Mouse (Mus musculus) embryonic facial prominence, embryonic 12.5 days (tissue): Measurements from ENCODE around the gene Prdx2. TPM values are rescaled to one million over a fixed set of nuclear protein-coding genes. Genes with fewer than 3 reads are reported as not detected.

ENCODE experiments used
- ATAC-seq: fragments of 200-750 bp; cut with Nextera tagmentation; 2 replicates; pipeline ENCODE4 v1.8.0; 2017; ENCODE audit not compliant: insufficient number of reproducible peaks, insufficient read depth, low FRiP score, low TSS enrichment
- H3K27ac ChIP-seq: fragments of 300-500 bp; sonication (generic); 2 replicates; pipeline ENCODE4 v1.5.1; 2016; ENCODE audit warnings: mild to moderate bottlenecking
- H3K27me3 ChIP-seq: fragments of 300-500 bp; sonication (generic); 2 replicates; pipeline ENCODE4 v1.6.1; 2016; ENCODE audit warnings: mild to moderate bottlenecking, moderate library complexity
- H3K36me3 ChIP-seq: fragments of 300-500 bp; sonication (generic); 2 replicates; pipeline ENCODE4 v1.6.1; 2016; ENCODE audit warnings: mild to moderate bottlenecking
- H3K4me1 ChIP-seq: fragments of 300-500 bp; sonication (generic); 2 replicates; pipeline ENCODE4 v1.6.1; 2016
- H3K4me2 ChIP-seq: fragments of 300-500 bp; sonication (generic); replicated peaks from 2 replicates; pipeline ENCODE4 v1.6.1; 2016; ENCODE audit warnings: mild to moderate bottlenecking, moderate library complexity
- H3K4me3 ChIP-seq: fragments of 300-500 bp; sonication (generic); 2 replicates; pipeline ENCODE4 v1.5.1; 2016; ENCODE audit warnings: mild to moderate bottlenecking
- H3K9ac ChIP-seq: fragments of 300-500 bp; sonication (generic); 2 replicates; pipeline ENCODE4 v1.6.1; 2016; ENCODE audit warnings: mild to moderate bottlenecking, moderate library complexity
- H3K9me3 ChIP-seq: fragments of 300-500 bp; sonication (generic); 2 replicates; pipeline ENCODE4 v1.6.1; 2016; ENCODE audit warnings: mild to moderate bottlenecking, moderate library complexity
- WGBS: fragments of 180-500 bp; shearing (Covaris S2); methylation state at CpG from one replicate; pipeline ENCODE4 v1.1.7; 2016; 5-methylcytosine and 5-hydroxymethylcytosine counted together
- polyA plus RNA-seq: library from polyadenylated mRNA; unstranded; fragments of >200 nt; fragmentation: Nextera tagmentation; extraction: Ambion mirVana; gene quantifications from 2 replicates; pipeline ENCODE4 v1.2.1, GENCODE M21; 2016

Gene Prdx2
- polyA plus RNA-seq, 1 experiment from 2014 or later: 1,038 TPM

DNA sequence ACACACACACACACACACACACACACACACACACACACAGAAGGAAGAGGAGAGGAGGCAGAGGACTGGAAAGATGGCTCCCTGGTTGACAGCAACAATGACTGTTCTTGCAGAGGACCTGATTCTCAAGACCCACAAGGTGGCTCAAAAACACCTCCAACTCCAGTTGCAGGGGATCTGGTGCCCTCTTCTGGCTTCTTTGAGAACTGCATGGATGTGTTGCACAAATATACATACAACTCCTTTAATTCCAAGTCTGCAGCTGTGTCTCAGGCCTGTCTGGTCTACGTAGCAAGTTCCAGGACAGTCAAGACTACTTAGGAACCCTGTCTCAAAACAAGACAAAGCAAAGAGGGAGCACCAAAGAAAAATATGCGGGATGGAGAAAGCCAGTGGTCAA is 12.6 kb upstream of the Prdx2 start:
- H3K36me3 ChIP-seq: peaks cover 37% of the 10 kb centered on the region
- no peak overlapping the region for H3K9ac ChIP-seq
- no peaks in the 10 kb centered on the region for H3K9me3 ChIP-seq
- H3K4me1 ChIP-seq: no peaks in the 10 kb centered on the region
- 50% methylated on average over 2 of the region's 2 CpGs for WGBS
- no peak overlapping the region for H3K4me3 ChIP-seq
- H3K27me3 ChIP-seq: peaks cover 20% of the 10 kb centered on the region
- no peak overlapping the region for H3K4me2 ChIP-seq
- no peak for ATAC-seq
- H3K27ac ChIP-seq: no peak overlapping the region

DNA sequence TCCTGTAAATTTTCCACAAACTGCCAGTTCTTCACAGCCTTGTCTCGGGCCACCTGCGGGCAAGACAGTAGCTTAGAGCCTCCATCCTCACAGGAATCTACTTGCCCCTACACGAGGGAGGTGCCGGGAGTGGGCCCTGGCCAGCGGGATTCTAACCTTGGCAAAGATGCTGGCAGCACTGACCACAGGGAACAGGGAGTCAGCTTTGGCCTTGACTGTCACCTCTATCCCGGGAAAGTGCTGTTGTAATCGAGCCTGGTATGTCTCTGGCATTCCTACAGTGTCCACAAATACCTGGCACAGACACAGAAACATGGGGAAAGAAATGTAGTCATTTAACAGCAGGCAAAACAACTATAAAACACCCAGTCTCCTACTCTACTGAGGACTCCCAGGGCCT is 9.6 kb upstream of the Prdx2 start:
- peaks cover under 1% of the 10 kb centered on the region for H3K4me1 ChIP-seq
- H3K9me3 ChIP-seq: no peaks in the 10 kb centered on the region
- no peaks in the 10 kb centered on the region for H3K27me3 ChIP-seq
- H3K27ac ChIP-seq: no peak overlapping the region
- H3K9ac ChIP-seq: no peak overlapping the region
- H3K4me3 ChIP-seq: no peak overlapping the region
- H3K4me2 ChIP-seq: no peak overlapping the region
- 93% methylated on average over 7 of the region's 7 CpGs for WGBS
- H3K36me3 ChIP-seq: peaks cover 44% of the 10 kb centered on the region
- no peak for ATAC-seq

DNA sequence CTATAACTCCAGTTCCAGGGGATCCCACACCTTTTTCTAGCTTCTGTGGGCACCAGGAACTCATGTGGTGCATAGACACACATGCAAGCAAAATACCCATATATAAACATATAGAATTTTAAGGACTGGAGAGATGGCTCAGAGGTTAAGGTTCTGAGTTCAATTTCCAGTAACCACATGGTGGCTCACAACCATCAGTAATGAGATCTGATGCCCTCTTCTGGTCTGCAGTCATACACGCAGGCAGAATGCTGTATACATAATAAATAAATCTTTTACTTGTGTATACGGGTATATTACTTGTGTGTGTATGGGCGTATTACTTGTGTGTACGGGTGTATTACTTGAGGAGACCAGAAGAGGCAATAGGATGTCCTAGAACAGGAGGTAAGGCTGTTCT is 5.4 kb upstream of the Prdx2 start:
- no peak overlapping the region for H3K27ac ChIP-seq
- H3K27me3 ChIP-seq: no peaks in the 10 kb centered on the region
- H3K36me3 ChIP-seq: peaks cover 25% of the 10 kb centered on the region
- no peak overlapping the region for H3K4me3 ChIP-seq
- H3K4me2 ChIP-seq: no peak overlapping the region
- ATAC-seq: no peak
- H3K9ac ChIP-seq: no peak overlapping the region
- WGBS: 91% methylated on average over 4 of the region's 4 CpGs
- peaks cover 21% of the 10 kb centered on the region for H3K4me1 ChIP-seq
- H3K9me3 ChIP-seq: no peaks in the 10 kb centered on the region

DNA sequence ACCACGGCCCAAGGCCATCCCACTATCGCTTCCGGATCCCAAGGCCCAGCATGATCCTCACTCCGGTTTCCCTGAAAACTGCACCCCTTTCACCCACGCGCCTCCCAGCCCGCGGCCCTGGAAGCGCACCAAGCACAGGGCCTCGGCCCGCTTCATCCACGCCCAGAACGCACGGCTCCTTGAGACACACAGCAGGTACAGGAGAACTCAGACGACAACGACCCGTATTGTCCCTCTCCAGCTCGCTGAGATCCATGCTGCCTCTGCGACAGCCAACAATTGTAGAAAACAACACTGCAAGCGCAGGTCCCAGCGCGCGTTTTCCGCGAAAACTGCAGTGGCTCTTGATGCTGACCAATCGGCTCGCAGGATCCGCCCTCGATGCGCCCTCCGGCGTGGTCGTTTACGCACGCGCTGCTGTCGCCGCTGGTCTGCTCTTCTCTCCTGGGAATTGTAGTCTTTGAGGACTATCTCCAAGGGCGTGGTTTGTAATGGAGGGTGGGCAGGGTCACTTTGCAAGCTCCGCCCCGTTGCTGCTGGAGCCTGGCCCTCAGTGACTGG is 3.6 kb upstream of the Prdx2 start:
- ATAC-seq: peak; percentile 47
- H3K4me3 ChIP-seq: peak overlapping the region; percentile 65
- under 1% methylated on average over 41 of the region's 41 CpGs for WGBS
- H3K4me1 ChIP-seq: peaks cover 26% of the 10 kb centered on the region
- peak overlapping the region; percentile 72 for H3K9ac ChIP-seq
- H3K4me2 ChIP-seq: peak overlapping the region; percentile 80
- no peaks in the 10 kb centered on the region for H3K9me3 ChIP-seq
- H3K36me3 ChIP-seq: peaks cover 20% of the 10 kb centered on the region
- peak overlapping the region; percentile 78 for H3K27ac ChIP-seq
- H3K27me3 ChIP-seq: no peaks in the 10 kb centered on the region

DNA sequence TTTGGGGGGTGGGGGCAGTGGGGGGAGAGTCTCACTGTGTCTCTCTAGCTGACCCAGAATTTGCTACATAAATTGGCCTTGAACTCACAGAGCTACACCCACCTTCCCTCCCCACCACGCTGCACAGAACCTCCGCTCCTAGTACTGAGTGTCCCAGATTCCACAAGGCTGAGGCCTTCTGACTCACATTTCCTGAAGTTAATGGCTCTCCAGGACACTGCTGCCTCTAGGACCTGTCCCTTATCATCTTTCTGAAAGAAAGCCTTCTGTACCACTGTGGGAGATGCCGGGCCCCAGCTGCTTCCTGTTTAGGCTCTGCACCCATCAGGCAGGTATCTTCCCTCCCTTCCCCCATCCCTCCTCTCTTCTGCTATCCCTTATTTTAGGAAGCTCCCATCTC is 2.8 kb upstream of the Prdx2 start:
- Histone ChIP-seq H3K36me3 (peaks cover 20% of the 10 kb centered on the region), H3K4me3 (no peak overlapping the region), H3K27me3 (no peaks in the 10 kb centered on the region), H3K9ac (no peak overlapping the region), H3K4me2 (peak overlapping the region; percentile 80), H3K9me3 (no peaks in the 10 kb centered on the region), H3K27ac (0 out of 2 replicates have a peak overlapping the region, but pooled peaks have one; percentile 30), H3K4me1 (peaks cover 32% of the 10 kb centered on the region)
- ATAC-seq: no peak
- 48% methylated on average over 3 of the region's 3 CpGs for WGBS

DNA sequence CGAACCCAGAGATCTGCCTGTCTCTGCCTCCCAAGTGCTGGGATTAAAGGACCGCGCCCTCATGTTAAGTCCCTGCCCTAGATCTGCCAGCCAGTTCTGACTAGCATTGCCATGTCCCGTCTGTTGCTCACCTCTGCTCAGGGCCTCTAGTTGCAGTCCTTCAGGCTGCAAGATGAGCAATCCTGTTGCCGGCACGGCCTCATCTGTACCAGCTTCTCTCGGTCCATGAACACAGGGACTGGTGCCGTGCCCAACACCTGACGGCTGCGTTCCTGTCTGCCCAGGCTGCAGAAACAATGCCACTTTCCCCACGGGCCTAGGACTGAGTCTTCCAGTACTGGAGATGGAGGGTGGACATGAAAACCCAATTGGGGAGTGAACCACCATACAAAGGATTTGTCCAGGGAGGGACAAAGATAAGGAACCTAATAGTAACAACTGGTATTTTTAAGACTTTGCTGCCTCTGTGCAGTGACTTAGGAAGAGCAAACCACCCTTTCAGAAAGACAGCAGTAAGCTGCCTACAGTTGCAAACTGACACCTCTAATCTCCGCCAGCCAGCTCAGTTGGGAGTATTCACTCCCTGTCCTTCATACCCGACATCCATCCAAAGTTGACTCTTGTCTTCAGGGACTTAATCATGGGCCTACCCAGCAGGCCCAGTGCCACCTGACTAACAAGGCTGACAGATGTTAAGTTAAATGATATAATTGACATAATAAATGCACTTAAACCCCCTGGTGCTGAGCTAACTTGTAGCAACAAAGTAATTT is 1.7 kb upstream of the Prdx2 start:
- H3K4me1 ChIP-seq: peaks cover 32% of the 10 kb centered on the region
- H3K36me3 ChIP-seq: peaks cover 27% of the 10 kb centered on the region
- no peaks in the 10 kb centered on the region for H3K27me3 ChIP-seq
- WGBS: 84% methylated on average over 13 of the region's 13 CpGs
- H3K4me2 ChIP-seq: no peak overlapping the region
- no peak overlapping the region for H3K4me3 ChIP-seq
- ATAC-seq: no peak
- H3K27ac ChIP-seq: no peak overlapping the region
- H3K9ac ChIP-seq: no peak overlapping the region
- no peaks in the 10 kb centered on the region for H3K9me3 ChIP-seq

DNA sequence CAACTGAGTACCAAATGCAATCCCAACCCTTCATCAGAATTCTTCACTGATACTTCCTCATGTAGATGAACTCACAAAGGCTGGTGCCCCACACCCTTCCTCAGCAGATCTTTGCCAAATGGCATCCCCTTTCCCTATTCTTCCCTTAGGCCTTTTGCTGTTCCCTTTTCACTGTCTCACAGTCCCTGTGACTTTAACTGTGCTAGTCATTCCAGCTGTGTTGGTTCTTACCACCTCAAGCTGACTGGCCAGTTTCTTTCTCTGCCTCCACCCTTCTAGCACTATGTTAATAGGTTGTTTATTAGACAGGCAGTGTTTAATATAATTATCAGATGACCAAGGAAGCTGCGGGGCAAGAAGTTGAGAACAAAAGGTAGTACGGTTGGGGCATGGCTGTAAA is 737 bp upstream of the Prdx2 start:
- H3K36me3 ChIP-seq: peaks cover 30% of the 10 kb centered on the region
- H3K27me3 ChIP-seq: no peaks in the 10 kb centered on the region
- peak overlapping the region; percentile 90 for H3K9ac ChIP-seq
- H3K4me1 ChIP-seq: peaks cover 32% of the 10 kb centered on the region
- H3K4me2 ChIP-seq: peak overlapping the region; percentile 93
- H3K9me3 ChIP-seq: no peaks in the 10 kb centered on the region
- H3K27ac ChIP-seq: peak overlapping the region; percentile 85
- peak overlapping the region; percentile 83 for H3K4me3 ChIP-seq
- no peak for ATAC-seq
- 23% methylated on average over 2 of the region's 2 CpGs for WGBS

DNA sequence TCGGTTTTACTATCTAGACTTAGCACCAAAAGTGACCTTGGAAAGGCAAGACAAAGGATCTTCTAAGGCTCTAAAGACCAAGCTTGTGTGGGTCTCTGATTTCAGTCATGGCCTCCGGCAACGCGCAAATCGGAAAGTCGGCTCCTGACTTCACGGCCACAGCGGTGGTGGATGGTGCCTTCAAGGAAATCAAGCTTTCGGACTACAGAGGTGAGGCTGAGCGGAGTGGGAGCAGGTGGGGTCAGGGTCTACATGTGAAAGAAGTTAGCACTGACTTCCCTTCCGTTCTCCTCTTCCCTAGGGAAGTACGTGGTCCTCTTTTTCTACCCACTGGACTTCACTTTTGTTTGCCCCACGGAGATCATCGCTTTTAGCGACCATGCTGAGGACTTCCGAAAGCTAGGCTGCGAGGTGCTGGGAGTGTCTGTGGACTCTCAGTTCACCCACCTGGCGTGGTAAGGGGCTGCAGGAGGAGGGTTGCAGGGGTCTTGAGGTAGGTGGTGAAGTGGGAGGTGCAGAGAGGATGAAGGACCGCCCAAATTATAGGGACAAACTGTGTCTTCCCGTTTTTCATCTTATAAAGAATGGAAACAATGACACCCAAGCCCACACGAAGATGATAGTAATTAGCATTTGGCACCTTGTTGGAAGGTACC is 876 bp downstream of the Prdx2 start:
- Histone ChIP-seq H3K27ac (peak overlapping the region; percentile 85), H3K9ac (peak overlapping the region; percentile 90), H3K9me3 (no peaks in the 10 kb centered on the region), H3K36me3 (peaks cover 35% of the 10 kb centered on the region), H3K4me1 (peaks cover 28% of the 10 kb centered on the region), H3K4me3 (peak overlapping the region; percentile 83), H3K27me3 (no peaks in the 10 kb centered on the region), H3K4me2 (peak overlapping the region; percentile 93)
- no peak for ATAC-seq
- 9% methylated on average over 21 of the region's 21 CpGs for WGBS

DNA sequence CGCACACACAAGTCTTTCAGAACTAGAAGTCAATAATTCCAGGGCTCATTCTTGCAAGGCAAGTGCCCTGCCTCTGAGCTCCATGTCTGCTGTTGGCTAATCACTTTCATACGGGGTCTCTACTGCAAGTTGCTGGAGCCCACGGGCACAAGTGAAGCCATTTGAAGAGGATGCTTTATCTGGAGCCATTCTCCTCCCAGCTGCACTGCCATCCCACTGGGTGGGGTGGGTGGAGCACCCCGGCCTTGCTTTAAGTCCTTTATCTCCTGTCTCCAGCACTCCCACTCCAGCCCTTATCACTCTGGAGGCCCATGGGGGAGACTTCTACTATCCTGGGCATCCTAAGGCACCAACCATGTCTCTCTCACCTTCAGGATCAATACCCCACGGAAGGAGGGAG is 1.5 kb downstream of the Prdx2 start:
- H3K4me1 ChIP-seq: peaks cover 32% of the 10 kb centered on the region
- peak overlapping the region; percentile 83 for H3K4me3 ChIP-seq
- no peaks in the 10 kb centered on the region for H3K27me3 ChIP-seq
- 60% methylated on average over 5 of the region's 5 CpGs for WGBS
- no peak for ATAC-seq
- peak overlapping the region; percentile 93 for H3K4me2 ChIP-seq
- H3K9ac ChIP-seq: peak overlapping the region; percentile 90
- H3K9me3 ChIP-seq: no peaks in the 10 kb centered on the region
- 0 out of 2 replicates have a peak overlapping the region, but pooled peaks have one; percentile 85 for H3K27ac ChIP-seq
- H3K36me3 ChIP-seq: peaks cover 35% of the 10 kb centered on the region

DNA sequence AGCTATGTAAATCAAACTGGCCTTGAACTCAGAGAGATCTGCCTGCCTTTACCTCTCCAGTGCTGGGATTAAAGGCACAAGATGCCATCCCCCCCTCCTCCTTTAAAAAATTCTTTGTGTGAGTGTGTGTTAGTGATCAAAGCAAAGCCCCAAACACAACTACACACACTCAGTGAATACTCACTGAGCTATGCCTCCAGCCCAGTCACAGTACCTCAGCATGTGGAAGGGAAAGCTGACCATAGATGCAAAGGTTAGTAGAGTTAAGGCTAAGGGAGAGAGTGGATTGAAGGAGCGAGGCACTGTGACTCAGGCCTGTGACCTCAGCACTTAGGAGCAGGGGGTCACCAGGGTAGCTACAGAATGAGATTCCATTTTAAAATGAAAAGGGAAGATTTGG is 3.7 kb downstream of the Prdx2 start:
- ATAC-seq: no peak
- no peak overlapping the region for H3K4me3 ChIP-seq
- H3K9me3 ChIP-seq: no peaks in the 10 kb centered on the region
- peaks cover 39% of the 10 kb centered on the region for H3K4me1 ChIP-seq
- H3K4me2 ChIP-seq: no peak overlapping the region
- H3K9ac ChIP-seq: no peak overlapping the region
- H3K27ac ChIP-seq: no peak overlapping the region
- peaks cover 13% of the 10 kb centered on the region for H3K27me3 ChIP-seq
- peaks cover 35% of the 10 kb centered on the region for H3K36me3 ChIP-seq
- WGBS: 85% methylated on average over 1 of the region's 1 CpGs

DNA sequence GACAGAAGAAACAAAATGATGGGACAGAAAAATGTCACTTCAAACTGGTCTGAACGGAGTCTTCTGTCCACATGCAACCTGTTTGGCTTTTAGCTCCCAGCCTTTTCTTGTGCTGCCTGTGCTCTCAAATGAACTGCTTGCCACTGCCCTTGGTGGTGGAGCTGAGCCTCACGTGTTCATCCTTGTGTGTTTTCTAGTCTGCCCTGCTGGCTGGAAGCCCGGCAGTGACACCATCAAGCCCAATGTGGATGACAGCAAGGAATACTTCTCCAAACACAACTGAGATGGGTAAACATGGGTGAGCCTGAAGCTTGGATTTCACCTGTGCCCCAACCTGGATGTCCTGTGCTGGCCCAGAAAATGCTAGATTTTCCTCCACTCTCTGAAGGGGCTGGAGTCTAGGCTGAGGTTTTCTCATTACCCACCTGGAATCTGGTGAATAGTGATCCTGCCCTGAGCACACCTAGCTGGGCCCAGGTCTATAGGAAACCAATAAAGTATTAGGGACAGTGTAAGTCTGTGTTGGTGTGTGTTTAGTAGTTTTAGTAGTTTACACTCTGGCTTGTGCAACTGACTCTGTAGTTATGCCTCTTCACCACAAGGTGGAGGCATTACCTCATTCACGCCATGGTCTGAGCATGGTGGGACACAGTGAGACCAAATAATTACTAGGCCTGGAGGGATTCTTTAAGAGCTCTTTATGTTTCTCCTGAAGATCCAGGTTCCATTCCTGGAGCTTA is 4.6 kb downstream of the Prdx2 start:
- no peak overlapping the region for H3K27ac ChIP-seq
- 67% methylated on average over 4 of the region's 4 CpGs for WGBS
- H3K4me3 ChIP-seq: no peak overlapping the region
- peaks cover 39% of the 10 kb centered on the region for H3K4me1 ChIP-seq
- H3K9ac ChIP-seq: no peak overlapping the region
- peaks cover 35% of the 10 kb centered on the region for H3K36me3 ChIP-seq
- peaks cover 22% of the 10 kb centered on the region for H3K27me3 ChIP-seq
- no peak for ATAC-seq
- H3K4me2 ChIP-seq: no peak overlapping the region
- no peaks in the 10 kb centered on the region for H3K9me3 ChIP-seq
